Mouse (Mus musculus): Measurements from ENCODE around the gene Serpinb8. TPM values are rescaled to one million over a fixed set of nuclear protein-coding genes. Genes with fewer than 3 reads are reported as not detected.

Serpinb8 gene
- polyA plus RNA-seq, 2 experiments: 0.09 to 0.46 TPM

GRCm38 (mm10) chr1:107598476-107598875 lies 8.7 kb downstream of the Serpinb8 start:
- Histone ChIP-seq H3K4me1 (replicated peaks; ENCODE audit: control insufficient read depth in 2 of 2, insufficient read depth in 2 of 2, low read length in 1 of 2) (no peaks in the 10 kb centered on the region), H3K4me3 (ENCODE audit: insufficient read depth in 1 of 2, low read depth in 2 of 2, low read length in 2 of 2) (no peak overlapping the region), H3K27ac (no peak overlapping the region), H3K9ac (replicated peaks) (no peak overlapping the region), H3K27me3 (ENCODE audit: control insufficient read depth, insufficient read depth, low read length) (no peaks in the 10 kb centered on the region), H3K4me2 (ENCODE audit: low read depth) (no peak overlapping the region), H3K9me3 (ENCODE audit: control insufficient read depth, low read length) (no peaks in the 10 kb centered on the region), H3K36me3 (replicated peaks; ENCODE audit: control insufficient read depth, insufficient read depth, low read depth) (no peaks in the 10 kb centered on the region)
- DNase-seq (ENCODE audit: low read depth in 3 of 3, low spot score in 3 of 3) (no peak), ATAC-seq (ENCODE audit: insufficient read depth) (no peak)
- TF ChIP-seq EP300 (IDR thresholded peaks at IDR 0.05; ENCODE audit: low read depth) (no peak), CTCF (IDR thresholded peaks at IDR 0.05; ENCODE audit: low read depth) (peak; percentile 34; the same call in 1 of the 2 replicates)

GRCm38 (mm10) chr1:107608942-107609341 lies 19.1 kb downstream of the Serpinb8 start:
- Histone ChIP-seq H3K4me2 (ENCODE audit: low read depth) (no peak overlapping the region), H3K4me3 (ENCODE audit: insufficient read depth in 1 of 2, low read depth in 2 of 2, low read length in 2 of 2) (no peak overlapping the region), H3K27me3 (ENCODE audit: control insufficient read depth, insufficient read depth, low read length) (no peaks in the 10 kb centered on the region), H3K9me3 (ENCODE audit: control insufficient read depth, low read length) (no peaks in the 10 kb centered on the region), H3K27ac (no peak overlapping the region), H3K9ac (replicated peaks) (no peak overlapping the region), H3K4me1 (replicated peaks; ENCODE audit: control insufficient read depth in 2 of 2, insufficient read depth in 2 of 2, low read length in 1 of 2) (no peaks in the 10 kb centered on the region), H3K36me3 (replicated peaks; ENCODE audit: control insufficient read depth, insufficient read depth, low read depth) (no peaks in the 10 kb centered on the region)
- DNase-seq (ENCODE audit: low read depth in 3 of 3, low spot score in 3 of 3): no peak
- no peak for TF ChIP-seq EP300 (IDR thresholded peaks at IDR 0.05; ENCODE audit: low read depth)
- no peak for TF ChIP-seq CTCF (IDR thresholded peaks at IDR 0.05; ENCODE audit: low read depth)
- ATAC-seq (ENCODE audit: insufficient read depth): no peak
- 31% methylated on average over 1 of the region's 1 CpGs for WGBS (ENCODE audit: insufficient replicate concordance)

- H3K4me3 ChIP-seq (ENCODE audit: insufficient read depth in 1 of 2, low read depth in 2 of 2, low read length in 2 of 2): no peak overlapping the region
- H3K9me3 ChIP-seq (ENCODE audit: control insufficient read depth, low read length): no peaks in the 10 kb centered on the region
- ATAC-seq (ENCODE audit: insufficient read depth) (no peak), DNase-seq (ENCODE audit: low read depth in 3 of 3, low spot score in 3 of 3) (no peak)
- H3K4me1 ChIP-seq (replicated peaks; ENCODE audit: control insufficient read depth in 2 of 2, insufficient read depth in 2 of 2, low read length in 1 of 2): no peaks in the 10 kb centered on the region
- TF ChIP-seq CTCF (IDR thresholded peaks at IDR 0.05; ENCODE audit: low read depth): no peak
- TF ChIP-seq EP300 (IDR thresholded peaks at IDR 0.05; ENCODE audit: low read depth): no peak
- H3K27me3 ChIP-seq (ENCODE audit: control insufficient read depth, insufficient read depth, low read length): no peaks in the 10 kb centered on the region
- H3K27ac ChIP-seq: no peak overlapping the region
- no peak overlapping the region for H3K9ac ChIP-seq (replicated peaks)
- no peak overlapping the region for H3K4me2 ChIP-seq (ENCODE audit: low read depth)
- no peaks in the 10 kb centered on the region for H3K36me3 ChIP-seq (replicated peaks; ENCODE audit: control insufficient read depth, insufficient read depth, low read depth)
- WGBS (ENCODE audit: insufficient replicate concordance): 58% methylated on average over 2 of the region's 2 CpGs
Observed at GRCm38 (mm10) chr1:107614087-107614486, 24.3 kb downstream of the Serpinb8 start.

- Histone ChIP-seq H3K4me1 (replicated peaks; ENCODE audit: control insufficient read depth in 2 of 2, insufficient read depth in 2 of 2, low read length in 1 of 2) (no peaks in the 10 kb centered on the region), H3K9ac (replicated peaks) (no peak overlapping the region), H3K27me3 (ENCODE audit: control insufficient read depth, insufficient read depth, low read length) (no peaks in the 10 kb centered on the region), H3K4me2 (ENCODE audit: low read depth) (no peak overlapping the region), H3K27ac (no peak overlapping the region), H3K36me3 (replicated peaks; ENCODE audit: control insufficient read depth, insufficient read depth, low read depth) (no peaks in the 10 kb centered on the region), H3K4me3 (ENCODE audit: insufficient read depth in 1 of 2, low read depth in 2 of 2, low read length in 2 of 2) (no peak overlapping the region), H3K9me3 (ENCODE audit: control insufficient read depth, low read length) (no peaks in the 10 kb centered on the region)
- TF ChIP-seq CTCF (IDR thresholded peaks at IDR 0.05; ENCODE audit: low read depth): no peak
- TF ChIP-seq EP300 (IDR thresholded peaks at IDR 0.05; ENCODE audit: low read depth): no peak
- no peak for ATAC-seq (ENCODE audit: insufficient read depth)
- 53% methylated on average over 4 of the region's 4 CpGs for WGBS (ENCODE audit: insufficient replicate concordance)
- DNase-seq (ENCODE audit: low read depth in 3 of 3, low spot score in 3 of 3): no peak
Observed at GRCm38 (mm10) chr1:107622017-107622416, 32.2 kb downstream of the Serpinb8 start.

GRCm38 (mm10) chr1:107635936-107636335 lies 46.1 kb downstream of the Serpinb8 start:
- H3K27me3 ChIP-seq (ENCODE audit: control insufficient read depth, insufficient read depth, low read length): no peaks in the 10 kb centered on the region
- H3K4me1 ChIP-seq (replicated peaks; ENCODE audit: control insufficient read depth in 2 of 2, insufficient read depth in 2 of 2, low read length in 1 of 2): no peaks in the 10 kb centered on the region
- no peak overlapping the region for H3K4me3 ChIP-seq (ENCODE audit: insufficient read depth in 1 of 2, low read depth in 2 of 2, low read length in 2 of 2)
- ATAC-seq (ENCODE audit: insufficient read depth) (no peak), DNase-seq (ENCODE audit: low read depth in 3 of 3, low spot score in 3 of 3) (no peak)
- H3K9ac ChIP-seq (replicated peaks): no peak overlapping the region
- H3K9me3 ChIP-seq (ENCODE audit: control insufficient read depth, low read length): no peaks in the 10 kb centered on the region
- no peak for TF ChIP-seq EP300 (IDR thresholded peaks at IDR 0.05; ENCODE audit: low read depth)
- TF ChIP-seq CTCF (IDR thresholded peaks at IDR 0.05; ENCODE audit: low read depth): peak; percentile 7; the same call in 1 of the 2 replicates
- 31% methylated on average over 4 of the region's 4 CpGs for WGBS (ENCODE audit: insufficient replicate concordance)
- no peak overlapping the region for H3K4me2 ChIP-seq (ENCODE audit: low read depth)
- H3K36me3 ChIP-seq (replicated peaks; ENCODE audit: control insufficient read depth, insufficient read depth, low read depth): no peaks in the 10 kb centered on the region
- no peak overlapping the region for H3K27ac ChIP-seq
